Mouse (Mus musculus) G1E (cell line): ENCODE measurements around the gene Tom1. TPM values are rescaled to one million over a fixed set of nuclear protein-coding genes. Genes with fewer than 3 reads are reported as not detected.

Experiments used
- ATAC-seq: 2 replicates; pipeline ENCODE4 v1.8.0; 2016; ENCODE audit warnings: mild to moderate bottlenecking; ENCODE audit not compliant: insufficient number of reproducible peaks, poor library complexity, low FRiP score, severe bottlenecking; ENCODE audit errors: extremely low read depth
- DNase-seq: peaks from one replicate; pipeline ENCODE4 v3.0.0; 2012; ENCODE audit warnings: low spot score
- H3K27me3 ChIP-seq: 2 replicates; pipeline ENCODE4 v1.6.1; 2012; ENCODE audit warnings: mild to moderate bottlenecking, low read length, inconsistent platforms; ENCODE audit not compliant: insufficient read depth
- H3K36me3 ChIP-seq: replicated peaks from 2 replicates; pipeline ENCODE3; 2012; ENCODE audit warnings: mild to moderate bottlenecking, inconsistent platforms
- H3K4me1 ChIP-seq: 2 replicates; pipeline ENCODE4 v1.6.1; 2012; ENCODE audit warnings: low read depth, low read length, inconsistent platforms, mixed read lengths; ENCODE audit not compliant: insufficient read depth
- H3K4me3 ChIP-seq: 2 replicates; pipeline ENCODE4 v1.5.1; 2012; ENCODE audit warnings: low read depth, mild to moderate bottlenecking, inconsistent platforms, low read length, moderate library complexity, mixed read lengths
- H3K9me3 ChIP-seq: replicated peaks from 2 replicates; pipeline ENCODE4 v1.6.1; 2012; ENCODE audit warnings: inconsistent platforms
- CTCF ChIP-seq: IDR thresholded peaks from 2 replicates; pipeline ENCODE4 v1.5.1; 2012; ENCODE audit warnings: low read depth, low read length, inconsistent platforms, mixed read lengths
- GATA1 ChIP-seq: IDR thresholded peaks from 2 replicates; pipeline ENCODE4 v1.6.1; 2012; ENCODE audit warnings: borderline replicate concordance, low read length, inconsistent platforms, mixed read lengths
- GATA2 ChIP-seq: IDR thresholded peaks from 2 replicates; pipeline ENCODE4 v1.6.1; 2012; ENCODE audit warnings: low read depth, low read length, inconsistent platforms, borderline replicate concordance
- POLR2AphosphoS5 ChIP-seq: IDR thresholded peaks from 2 replicates; pipeline ENCODE4 v1.6.1; 2012; ENCODE audit warnings: low read depth, low read length, inconsistent platforms; ENCODE audit not compliant: insufficient replicate concordance
- TAL1 ChIP-seq: conservative IDR thresholded peaks from 2 replicates; pipeline ENCODE4 v1.6.1; 2012; ENCODE audit warnings: low read depth, low read length, inconsistent platforms, mixed read lengths
- polyA plus RNA-seq: library from polyadenylated mRNA; stranded (reverse); fragments of >175 nt; gene quantifications from 2 replicates; pipeline ENCODE4 v1.2.3, GENCODE M21; 2012
- total RNA-seq, 2 experiments: library from RNA; stranded (forward) in 1 of 2; stranded (reverse) in 1 of 2; fragments of 200-1000 nt in 1 of 2; fragments of >200 nt in 1 of 2; fragmentation: Nextera tagmentation in 1 of 2; gene quantifications; 2 replicates each; pipeline ENCODE4 v1.2.3; 2014 to 2017

Tom1 gene
- total and polyA plus RNA-seq, 3 experiments: 17.4 to 42.6 (median 29.4) TPM

GRCm38 (mm10) chr8:75000431-75000830 lies 33.1 kb upstream of the Tom1 start:
- TF ChIP-seq POLR2AphosphoS5 (no peak), GATA1 (no peak), CTCF (no peak), TAL1 (no peak), GATA2 (no peak)
- Histone ChIP-seq H3K4me3 (no peak overlapping the region), H3K9me3 (no peaks in the 10 kb centered on the region), H3K36me3 (peaks cover 63% of the 10 kb centered on the region), H3K4me1 (no peaks in the 10 kb centered on the region; the same call in 1 of the 2 replicates), H3K27me3 (no peaks in the 10 kb centered on the region)
- no peak for DNase-seq
- ATAC-seq: no peak

- H3K36me3 ChIP-seq: peaks cover 66% of the 10 kb centered on the region
- no peak for DNase-seq
- TF ChIP-seq GATA2 (no peak), TAL1 (no peak), CTCF (no peak), POLR2AphosphoS5 (no peak)
Measured at GRCm38 (mm10) chr8:75008826-75009225, 24.7 kb upstream of the Tom1 start.

GRCm38 (mm10) chr8:75013557-75013956 lies 19.9 kb upstream of the Tom1 start:
- TF ChIP-seq CTCF: no peak
- TF ChIP-seq TAL1: no peak
- TF ChIP-seq GATA1: no peak
- TF ChIP-seq GATA2: no peak
- no peak for TF ChIP-seq POLR2AphosphoS5
- ATAC-seq (no peak), DNase-seq (no peak)
- peaks cover 67% of the 10 kb centered on the region for H3K36me3 ChIP-seq
- no peak overlapping the region for H3K4me3 ChIP-seq
- peaks cover 14% of the 10 kb centered on the region for H3K4me1 ChIP-seq
- H3K27me3 ChIP-seq: no peaks in the 10 kb centered on the region
- no peaks in the 10 kb centered on the region for H3K9me3 ChIP-seq

More at GRCm38 (mm10) chr8:75008826-75009225, 24.7 kb upstream of the Tom1 start:
- Histone ChIP-seq H3K4me1 (peaks cover 4% of the 10 kb centered on the region; the same call in 1 of the 2 replicates), H3K4me3 (no peak overlapping the region), H3K9me3 (no peaks in the 10 kb centered on the region), H3K27me3 (no peaks in the 10 kb centered on the region)
- no peak for ATAC-seq

GRCm38 (mm10) chr8:75013964-75014363 lies 19.5 kb upstream of the Tom1 start:
- H3K36me3 ChIP-seq: peaks cover 67% of the 10 kb centered on the region
- DNase-seq (no peak), ATAC-seq (no peak)
- no peak for TF ChIP-seq GATA1
- TF ChIP-seq TAL1: no peak
- TF ChIP-seq CTCF: no peak
- no peak for TF ChIP-seq GATA2
- no peak for TF ChIP-seq POLR2AphosphoS5
- H3K27me3 ChIP-seq: no peaks in the 10 kb centered on the region
- peaks cover 16% of the 10 kb centered on the region for H3K4me1 ChIP-seq
- H3K4me3 ChIP-seq: no peak overlapping the region
- no peaks in the 10 kb centered on the region for H3K9me3 ChIP-seq

GRCm38 (mm10) chr8:75015981-75016380 lies 17.5 kb upstream of the Tom1 start:
- Histone ChIP-seq H3K9me3 (no peaks in the 10 kb centered on the region), H3K4me1 (peaks cover 16% of the 10 kb centered on the region), H3K36me3 (peaks cover 65% of the 10 kb centered on the region), H3K27me3 (no peaks in the 10 kb centered on the region), H3K4me3 (no peak overlapping the region)
- TF ChIP-seq GATA2: no peak
- no peak for TF ChIP-seq TAL1
- no peak for TF ChIP-seq GATA1
- TF ChIP-seq POLR2AphosphoS5: no peak
- TF ChIP-seq CTCF: no peak
- DNase-seq (no peak), ATAC-seq (no peak)

- ATAC-seq (no peak), DNase-seq (no peak)
- Histone ChIP-seq H3K4me3 (no peak overlapping the region), H3K36me3 (peaks cover 67% of the 10 kb centered on the region), H3K9me3 (no peaks in the 10 kb centered on the region), H3K27me3 (no peaks in the 10 kb centered on the region), H3K4me1 (peaks cover 16% of the 10 kb centered on the region)
- no peak for TF ChIP-seq TAL1
- TF ChIP-seq CTCF: no peak
- TF ChIP-seq POLR2AphosphoS5: no peak
- no peak for TF ChIP-seq GATA1
- TF ChIP-seq GATA2: no peak
Measured at GRCm38 (mm10) chr8:75016422-75016821, 17.1 kb upstream of the Tom1 start.
